In genomic region chr8:122937545-122938053, GRCm38 (mm10) we compare ENCODE assay signal across 11 mouse cellular contexts.
DNase-seq lines count a peak whose midpoint lies in the region; ATAC-seq and TF ChIP-seq lines count a peak whose summit lies in the region.
"Had no signal": no experiment of that assay in that cellular context is flagged by ENCODE, and none has a peak within 500 bp of the region (broad histone marks: within the 10 kb centered on the region; RNA-seq: fewer than 3 reads in every experiment).

No protein-coding gene starts in this region.

- H3K27me3 ChIP-seq in liver, embryonic 12.5 days (replicated peaks), result no peaks in the 10 kb centered on the region
- H3K27me3 ChIP-seq: lung, embryonic 15.5 days had no signal

- H3K4me3 ChIP-seq in layer of hippocampus, adult 2 months, result no peak overlapping the region
- no peak overlapping the region for H3K4me3 ChIP-seq in liver, embryonic 12.5 days
- H3K4me3 ChIP-seq: lung, embryonic 15.5 days had no signal

- H3K4me1 ChIP-seq in liver, embryonic 12.5 days, result peaks cover 85% of the 10 kb centered on the region

- no peak for TF ChIP-seq CTCF in layer of hippocampus, adult 2 months (conservative IDR thresholded peaks at IDR 0.05)

- no peaks in the 10 kb centered on the region for H3K9me3 ChIP-seq in liver, embryonic 12.5 days (replicated peaks)
- H3K9me3 ChIP-seq: lung, embryonic 15.5 days had no signal

- WGBS in liver, embryonic 12.5 days (ENCODE audit: insufficient replicate concordance), result 58% methylated on average over 2 of the region's 2 CpGs

- ATAC-seq in liver, embryonic 12.5 days, result 0 out of 2 replicates have a peak, but pooled peaks have one; percentile 9

- no peak overlapping the region for H3K4me2 ChIP-seq in liver, embryonic 12.5 days
- H3K4me2 ChIP-seq: heart, embryonic 11.5 days; lung, embryonic 15.5 days had no signal

- H3K36me3 ChIP-seq in liver, embryonic 12.5 days, result peaks cover 11% of the 10 kb centered on the region; the same call in 1 of the 2 replicates
- H3K36me3 ChIP-seq: lung, embryonic 15.5 days had no signal

- H3K9ac ChIP-seq in liver, embryonic 12.5 days, result no peak overlapping the region
- H3K9ac ChIP-seq: lung, embryonic 15.5 days had no signal

- H3K27ac ChIP-seq in layer of hippocampus, adult 2 months, result peak overlapping the region; percentile 85
- H3K27ac ChIP-seq in liver, embryonic 12.5 days, result no peak overlapping the region
- H3K27ac ChIP-seq: lung, embryonic 15.5 days had no signal

- DNase-seq in cerebellum, adult 18-20 months, result peak; percentile 53 to 59
- no peak for DNase-seq in cerebellum, adult 8-10 months
- no peak for DNase-seq in layer of hippocampus, adult 2 months (ENCODE audit: low spot score in 2 of 2)
- no peak for DNase-seq in layer of hippocampus, adult 18-20 months (ENCODE audit: low spot score in 2 of 2)
- peak; percentile 63 for DNase-seq in T-cell, adult 2 months (ENCODE audit: low spot score)
- DNase-seq in layer of hippocampus, adult 9-10 months (ENCODE audit: low spot score), result no peak
- DNase-seq in left cerebral cortex, adult 11 months (ENCODE audit: low spot score), result no peak
- DNase-seq: kidney, postnatal 14 days had no signal

Comparison
In these comparisons a context has a peak if more than half of its experiments do, and no peak if none do; other contexts are left out.
1. DNase-seq: peak in cerebellum, adult 18-20 months (2 of 2) and T-cell, adult 2 months (single experiment); none in cerebellum, adult 8-10 months (single experiment), layer of hippocampus, adult 2 months (0 of 2), layer of hippocampus, adult 18-20 months (0 of 2), layer of hippocampus, adult 9-10 months (single experiment) and left cerebral cortex, adult 11 months (single experiment).